Mouse (Mus musculus) neural tube, embryonic 15.5 days (tissue): ENCODE data around the gene Fgfr2. TPM values are rescaled to one million over a fixed set of nuclear protein-coding genes. Genes with fewer than 3 reads are reported as not detected.
A peak's percentile ranks its signal among the peaks of the same experiment; 100 is the strongest.

Experiments
- ATAC-seq: fragments of 200-750 bp; cut with Nextera tagmentation; 2 replicates; pipeline ENCODE4 v1.8.0; 2017; ENCODE audit warnings: mild to moderate bottlenecking, moderate TSS enrichment, moderate library complexity; ENCODE audit not compliant: low FRiP score
- H3K27ac ChIP-seq: fragments of 300-500 bp; sonication (generic); replicated peaks from 2 replicates; pipeline ENCODE4 v1.5.1; 2015; ENCODE audit warnings: mild to moderate bottlenecking, inconsistent platforms
- H3K27me3 ChIP-seq: fragments of 300-500 bp; sonication (generic); replicated peaks from 2 replicates; pipeline ENCODE4 v1.6.1; 2015; ENCODE audit warnings: inconsistent platforms
- H3K36me3 ChIP-seq: fragments of 300-500 bp; sonication (generic); 2 replicates; pipeline ENCODE4 v1.6.1; 2015; ENCODE audit warnings: inconsistent platforms
- H3K4me1 ChIP-seq: fragments of 300-500 bp; sonication (generic); 2 replicates; pipeline ENCODE4 v1.6.1; 2015; ENCODE audit warnings: inconsistent platforms
- H3K4me2 ChIP-seq: fragments of 300-500 bp; sonication (generic); 2 replicates; pipeline ENCODE4 v1.6.1; 2015; ENCODE audit warnings: inconsistent platforms, mild to moderate bottlenecking, moderate library complexity
- H3K4me3 ChIP-seq: fragments of 300-500 bp; sonication (generic); replicated peaks from 2 replicates; pipeline ENCODE4 v1.5.1; 2015; ENCODE audit warnings: mild to moderate bottlenecking, inconsistent platforms
- H3K9ac ChIP-seq: fragments of 300-500 bp; sonication (generic); replicated peaks from 2 replicates; pipeline ENCODE4 v1.6.1; 2015; ENCODE audit warnings: mild to moderate bottlenecking, inconsistent platforms
- H3K9me3 ChIP-seq: fragments of 300-500 bp; sonication (generic); replicated peaks from 2 replicates; pipeline ENCODE4 v1.6.1; 2016; ENCODE audit warnings: inconsistent platforms
- WGBS: fragments of 180-500 bp; shearing (Covaris S2); methylation state at CpG from one replicate; pipeline ENCODE4 v1.1.7; 2015; ENCODE audit warnings: mixed read lengths; 5-methylcytosine and 5-hydroxymethylcytosine counted together
- polyA plus RNA-seq: library from polyadenylated mRNA; unstranded; fragments of >200 nt; fragmentation: Nextera tagmentation; extraction: Ambion mirVana; gene quantifications from 2 replicates; pipeline ENCODE4 v1.2.1, GENCODE M21; 2015

Gene Fgfr2
- polyA plus RNA-seq, 1 experiment from 2014 or later: 21.2 TPM

- H3K4me2 ChIP-seq: no peak overlapping the region
- H3K27ac ChIP-seq: no peak overlapping the region
- ATAC-seq: no peak
- no peak overlapping the region for H3K4me3 ChIP-seq
- H3K9me3 ChIP-seq: no peaks in the 10 kb centered on the region
- 85% methylated on average over 7 of the region's 7 CpGs for WGBS
- no peaks in the 10 kb centered on the region for H3K27me3 ChIP-seq
- no peak overlapping the region for H3K9ac ChIP-seq
- peaks cover 20% of the 10 kb centered on the region for H3K4me1 ChIP-seq
- no peaks in the 10 kb centered on the region for H3K36me3 ChIP-seq
Observed at GRCm38 (mm10) chr7:132009002-132009401, 1114.1 kb downstream of the Fgfr2 start.

- WGBS: 65% methylated on average over 14 of the region's 14 CpGs
- Histone ChIP-seq H3K9ac (no peak overlapping the region), H3K9me3 (no peaks in the 10 kb centered on the region), H3K4me2 (no peak overlapping the region), H3K27ac (no peak overlapping the region), H3K36me3 (no peaks in the 10 kb centered on the region), H3K4me1 (0 out of 2 replicates have a peak, but pooled peaks cover 6% of the 10 kb centered on the region), H3K4me3 (no peak overlapping the region), H3K27me3 (no peaks in the 10 kb centered on the region)
- no peak for ATAC-seq
Observed at GRCm38 (mm10) chr7:132005996-132006696, 1117.0 kb downstream of the Fgfr2 start.

GRCm38 (mm10) chr7:131992873-131993272 lies 1130.3 kb downstream of the Fgfr2 start:
- Histone ChIP-seq H3K9me3 (no peaks in the 10 kb centered on the region), H3K36me3 (no peaks in the 10 kb centered on the region), H3K4me2 (no peak overlapping the region), H3K27ac (no peak overlapping the region), H3K4me3 (no peak overlapping the region), H3K4me1 (no peaks in the 10 kb centered on the region), H3K9ac (no peak overlapping the region), H3K27me3 (no peaks in the 10 kb centered on the region)
- 77% methylated on average over 3 of the region's 3 CpGs for WGBS
- no peak for ATAC-seq

- Histone ChIP-seq H3K36me3 (no peaks in the 10 kb centered on the region), H3K9me3 (no peaks in the 10 kb centered on the region), H3K27ac (no peak overlapping the region), H3K4me2 (no peak overlapping the region), H3K4me3 (no peak overlapping the region), H3K4me1 (no peaks in the 10 kb centered on the region), H3K9ac (no peak overlapping the region), H3K27me3 (no peaks in the 10 kb centered on the region)
- WGBS: 61% methylated on average over 1 of the region's 1 CpGs
- no peak for ATAC-seq
Observed at GRCm38 (mm10) chr7:131992226-131992625, 1130.9 kb downstream of the Fgfr2 start.

GRCm38 (mm10) chr7:131989056-131989455 lies 1134.1 kb downstream of the Fgfr2 start:
- Histone ChIP-seq H3K4me3 (no peak overlapping the region), H3K4me2 (no peak overlapping the region), H3K4me1 (peaks cover 8% of the 10 kb centered on the region; the same call in 1 of the 2 replicates), H3K9me3 (no peaks in the 10 kb centered on the region), H3K36me3 (peaks cover 6% of the 10 kb centered on the region; the same call in 1 of the 2 replicates), H3K9ac (no peak overlapping the region), H3K27ac (no peak overlapping the region), H3K27me3 (no peaks in the 10 kb centered on the region)
- ATAC-seq: no peak
- WGBS: 44% methylated on average over 6 of the region's 6 CpGs

GRCm38 (mm10) chr7:131978609-131979008 lies 1144.5 kb downstream of the Fgfr2 start:
- no peaks in the 10 kb centered on the region for H3K27me3 ChIP-seq
- H3K9ac ChIP-seq: no peak overlapping the region
- H3K4me3 ChIP-seq: no peak overlapping the region
- peak; percentile 50; the same call in 1 of the 2 replicates for ATAC-seq
- peaks cover 3% of the 10 kb centered on the region; the same call in 1 of the 2 replicates for H3K36me3 ChIP-seq
- no peaks in the 10 kb centered on the region for H3K9me3 ChIP-seq
- no peak overlapping the region for H3K4me2 ChIP-seq
- 34% methylated on average over 11 of the region's 11 CpGs for WGBS
- H3K27ac ChIP-seq: 0 out of 2 replicates have a peak overlapping the region, but pooled peaks have one; percentile 9
- H3K4me1 ChIP-seq: peaks cover 19% of the 10 kb centered on the region

GRCm38 (mm10) chr7:131975867-131976266 lies 1147.3 kb downstream of the Fgfr2 start:
- H3K4me1 ChIP-seq: peaks cover 21% of the 10 kb centered on the region
- H3K27ac ChIP-seq: no peak overlapping the region
- 70% methylated on average over 6 of the region's 6 CpGs for WGBS
- H3K9me3 ChIP-seq: no peaks in the 10 kb centered on the region
- H3K9ac ChIP-seq: no peak overlapping the region
- H3K36me3 ChIP-seq: no peaks in the 10 kb centered on the region; the same call in 1 of the 2 replicates
- no peaks in the 10 kb centered on the region for H3K27me3 ChIP-seq
- no peak for ATAC-seq
- H3K4me3 ChIP-seq: no peak overlapping the region
- H3K4me2 ChIP-seq: no peak overlapping the region

GRCm38 (mm10) chr7:131970255-131970654 lies 1152.9 kb downstream of the Fgfr2 start:
- Histone ChIP-seq H3K27ac (no peak overlapping the region), H3K4me3 (peak overlapping the region; percentile 66), H3K36me3 (no peaks in the 10 kb centered on the region; the same call in 1 of the 2 replicates), H3K9me3 (no peaks in the 10 kb centered on the region), H3K27me3 (peaks cover 18% of the 10 kb centered on the region), H3K9ac (peak overlapping the region; percentile 11), H3K4me2 (peak overlapping the region; percentile 78), H3K4me1 (peaks cover 55% of the 10 kb centered on the region)
- ATAC-seq: no peak
- 47% methylated on average over 3 of the region's 3 CpGs for WGBS

GRCm38 (mm10) chr7:131966916-131967494 lies 1156.1 kb downstream of the Fgfr2 start:
- H3K4me2 ChIP-seq: peak overlapping the region; percentile 78
- WGBS: 4% methylated on average over 56 of the region's 57 CpGs
- peak overlapping the region; percentile 87 for H3K27ac ChIP-seq
- H3K4me1 ChIP-seq: peaks cover 48% of the 10 kb centered on the region
- peak overlapping the region; percentile 89 for H3K9ac ChIP-seq
- H3K4me3 ChIP-seq: peak overlapping the region; percentile 66
- H3K27me3 ChIP-seq: peaks cover 18% of the 10 kb centered on the region
- H3K9me3 ChIP-seq: no peaks in the 10 kb centered on the region
- peak; percentile 71 for ATAC-seq
- no peaks in the 10 kb centered on the region; the same call in 1 of the 2 replicates for H3K36me3 ChIP-seq

- H3K4me2 ChIP-seq: peak within 1 kb of the TSS; percentile 78
- no peaks in the 10 kb centered on the region for H3K36me3 ChIP-seq
- peak within 1 kb of the TSS; percentile 89 for H3K9ac ChIP-seq
- H3K27me3 ChIP-seq: peaks cover 18% of the 10 kb centered on the region
- peak within 1 kb of the TSS; percentile 87 for H3K27ac ChIP-seq
- peaks cover 48% of the 10 kb centered on the region for H3K4me1 ChIP-seq
- ATAC-seq: peak; percentile 88
- under 1% methylated on average over 23 of the region's 32 CpGs for WGBS
- H3K4me3 ChIP-seq: peak within 1 kb of the TSS; percentile 66
- H3K9me3 ChIP-seq: no peaks in the 10 kb centered on the region
Observed at GRCm38 (mm10) chr7:131966023-131966915, 1156.9 kb downstream of the Fgfr2 start, which contains the start of gene Gpr26. Gpr26 (plus strand) TSS chr7:131966460.

GRCm38 (mm10) chr7:131960551-131960950 lies 1162.6 kb downstream of the Fgfr2 start:
- no peak overlapping the region for H3K9ac ChIP-seq
- H3K9me3 ChIP-seq: no peaks in the 10 kb centered on the region
- no peak for ATAC-seq
- H3K4me1 ChIP-seq: peaks cover 3% of the 10 kb centered on the region; the same call in 1 of the 2 replicates
- H3K36me3 ChIP-seq: no peaks in the 10 kb centered on the region
- 33% methylated on average over 6 of the region's 6 CpGs for WGBS
- H3K27ac ChIP-seq: no peak overlapping the region
- H3K27me3 ChIP-seq: peaks cover 3% of the 10 kb centered on the region; the same call in 1 of the 2 replicates
- H3K4me2 ChIP-seq: no peak overlapping the region
- no peak overlapping the region for H3K4me3 ChIP-seq
